Mouse (Mus musculus): Measurements from ENCODE around the gene Cenps. TPM values are rescaled to one million over a fixed set of nuclear protein-coding genes. Genes with fewer than 3 reads are reported as not detected.

The Cenps gene
- polyA plus RNA-seq (2015; fragmentation: Illumina TruSeq; extraction: RNeasy Lipid Tissue Mini Kit (QIAGEN cat#74804); ENCODE audit: insufficient read depth, low read depth, low replicate concordance), result not detected

GRCm38 (mm10) chr4:149136982-149137770 is at the start of gene Cenps:
Cenps (minus strand) TSS chr4:149137629.

GRCm38 (mm10) chr4:149166215-149166946 is 29.0 kb upstream of the Cenps start, which contains the start of gene Pgd:
Pgd (minus strand) TSS chr4:149166771.

GRCm38 (mm10) chr4:149126663-149127062 is 10.8 kb downstream of the Cenps start, which contains the start of gene Cort:
Cort (minus strand) TSS chr4:149126763.

GRCm38 (mm10) chr4:149103875-149104561 is 33.4 kb downstream of the Cenps start, which contains the start of gene Dffa:
Dffa (plus strand) TSS chr4:149104146.

GRCm38 (mm10) chr4:149099369-149100017 is 37.9 kb downstream of the Cenps start, which contains the start of gene Pex14:
Pex14 (minus strand) TSS chr4:149099876.

Other genes starting within 250 kb of the Cenps start
- 5.8 TPM for gene Pex14, start 37.8 kb downstream of the Cenps start, polyA plus RNA-seq (2015; fragmentation: Illumina TruSeq; extraction: RNeasy Lipid Tissue Mini Kit (QIAGEN cat#74804); ENCODE audit: insufficient read depth, low read depth, low replicate concordance)
- gene Dffa, start 33.5 kb downstream of the Cenps start, polyA plus RNA-seq (2015; fragmentation: Illumina TruSeq; extraction: RNeasy Lipid Tissue Mini Kit (QIAGEN cat#74804); ENCODE audit: insufficient read depth, low read depth, low replicate concordance), result 3.9 TPM
- gene Cort, start 10.9 kb downstream of the Cenps start, polyA plus RNA-seq (2015; fragmentation: Illumina TruSeq; extraction: RNeasy Lipid Tissue Mini Kit (QIAGEN cat#74804); ENCODE audit: insufficient read depth, low read depth, low replicate concordance), result not detected
- gene Pgd, start 29.1 kb upstream of the Cenps start, polyA plus RNA-seq (2015; fragmentation: Illumina TruSeq; extraction: RNeasy Lipid Tissue Mini Kit (QIAGEN cat#74804); ENCODE audit: insufficient read depth, low read depth, low replicate concordance), result 12.8 TPM
- 12.5 TPM for gene Kif1b, start 170.1 kb upstream of the Cenps start, polyA plus RNA-seq (2015; fragmentation: Illumina TruSeq; extraction: RNeasy Lipid Tissue Mini Kit (QIAGEN cat#74804); ENCODE audit: insufficient read depth, low read depth, low replicate concordance)